In genomic region chr4:128610706-128611105, GRCm38 (mm10) we compare ENCODE assay signal across 8 mouse cellular contexts. TPM values are rescaled to one million over a fixed set of nuclear protein-coding genes. Genes with fewer than 3 reads are reported as not detected.
DNase-seq lines count a peak whose midpoint lies in the region; ATAC-seq lines count a peak whose summit lies in the region.

No protein-coding gene starts in this region.

- H3K27ac ChIP-seq in heart, embryonic 14.5 days (replicated peaks in 1 of 2; ENCODE audit: control insufficient read depth in 1 of 2, insufficient read depth in 1 of 2, low read depth in 2 of 2, low read length in 2 of 2): no peak overlapping the region
- H3K27ac ChIP-seq in forebrain, embryonic 15.5 days (replicated peaks): no peak overlapping the region
- H3K27ac ChIP-seq in liver, embryonic 16.5 days (ENCODE audit: low read length): no peak overlapping the region

- peaks cover 4 to 5% of the 10 kb centered on the region in 2 experiments; a peak in 3 of 4 replicates for H3K4me1 ChIP-seq in heart, embryonic 14.5 days (ENCODE audit: control insufficient read depth in 2 of 2, insufficient read depth in 2 of 2, low read length in 2 of 2)
- H3K4me1 ChIP-seq in forebrain, embryonic 15.5 days: peaks cover 24% of the 10 kb centered on the region
- H3K4me1 ChIP-seq in liver, embryonic 16.5 days (ENCODE audit: control insufficient read depth, low read depth, low read length): peaks cover 13% of the 10 kb centered on the region

- ATAC-seq in heart, embryonic 14.5 days (ENCODE audit: insufficient number of reproducible peaks, insufficient read depth, low FRiP score, low read depth): no peak
- no peak for ATAC-seq in forebrain, embryonic 15.5 days (replicated peaks)
- ATAC-seq in liver, embryonic 16.5 days (ENCODE audit: low read depth): no peak
- no peak for ATAC-seq in granulocyte monocyte progenitor cell, adult 5-6 weeks (replicated peaks; ENCODE audit: poor library complexity, severe bottlenecking)

- H3K9ac ChIP-seq in heart, embryonic 14.5 days (ENCODE audit: low read length): peak overlapping the region; percentile 47; the same call in 1 of the 2 replicates
- H3K9ac ChIP-seq in forebrain, embryonic 15.5 days (replicated peaks): no peak overlapping the region
- no peak overlapping the region; the same call in 1 of the 2 replicates for H3K9ac ChIP-seq in liver, embryonic 16.5 days (ENCODE audit: low read depth, low read length)

- peak overlapping the region; percentile 80 for H3K4me2 ChIP-seq in heart, embryonic 14.5 days (ENCODE audit: low read length)
- H3K4me2 ChIP-seq in forebrain, embryonic 15.5 days (replicated peaks): peak overlapping the region; percentile 78
- peak overlapping the region; percentile 84 for H3K4me2 ChIP-seq in liver, embryonic 16.5 days (ENCODE audit: low read depth, low read length)

- WGBS in heart, embryonic 14.5 days: 22% methylated on average over 10 of the region's 10 CpGs
- WGBS in forebrain, embryonic 15.5 days: 30% methylated on average over 10 of the region's 10 CpGs
- WGBS in liver, embryonic 16.5 days (ENCODE audit: insufficient replicate concordance): 34% methylated on average over 10 of the region's 10 CpGs

- H3K36me3 ChIP-seq in heart, embryonic 14.5 days (ENCODE audit: control insufficient read depth, insufficient read depth, low read length): no peaks in the 10 kb centered on the region
- no peaks in the 10 kb centered on the region for H3K36me3 ChIP-seq in forebrain, embryonic 15.5 days
- H3K36me3 ChIP-seq in liver, embryonic 16.5 days (ENCODE audit: control insufficient read depth, insufficient read depth): no peaks in the 10 kb centered on the region

- H3K9me3 ChIP-seq in heart, embryonic 14.5 days (ENCODE audit: control insufficient read depth, low read length): no peaks in the 10 kb centered on the region
- H3K9me3 ChIP-seq in forebrain, embryonic 15.5 days: no peaks in the 10 kb centered on the region
- no peaks in the 10 kb centered on the region for H3K9me3 ChIP-seq in liver, embryonic 16.5 days (replicated peaks; ENCODE audit: control insufficient read depth, low read length)

- DNase-seq in heart, adult 9 months (ENCODE audit: low spot score in 2 of 2): no peak
- DNase-seq in MN1 (ENCODE audit: low spot score): peak; percentile 11
- no peak for DNase-seq in natural killer cell, adult 2 months (ENCODE audit: low spot score in 2 of 2)
- no peak for DNase-seq in gastrocnemius, adult 18-20 months (ENCODE audit: low spot score)

- 0 out of 2 replicates have a peak, but pooled peaks cover 4% of the 10 kb centered on the region for H3K27me3 ChIP-seq in heart, embryonic 14.5 days (ENCODE audit: control insufficient read depth, insufficient read depth, low read length)
- H3K27me3 ChIP-seq in forebrain, embryonic 15.5 days: no peaks in the 10 kb centered on the region
- no peaks in the 10 kb centered on the region for H3K27me3 ChIP-seq in liver, embryonic 16.5 days (ENCODE audit: control insufficient read depth, insufficient read depth, low read depth, low read length)

- H3K4me3 ChIP-seq in heart, embryonic 14.5 days (ENCODE audit: control insufficient read depth in 1 of 2, insufficient read depth in 1 of 2, low read depth in 1 of 2, low read length in 2 of 2): peak overlapping the region in 1 of 2 experiments; percentile 70; a peak in 2 of 4 replicates
- peak overlapping the region; percentile 68 for H3K4me3 ChIP-seq in forebrain, embryonic 15.5 days
- H3K4me3 ChIP-seq in liver, embryonic 16.5 days (ENCODE audit: low read depth, low read length): peak overlapping the region; percentile 74

RNA-seq across cellular contexts. Expression of gene Zscan20, which starts 0.8 kb away (rescaled TPM):
- polyA plus RNA-seq in heart, embryonic 14.5 days (2014; fragmentation: Nextera tagmentation; extraction: Ambion mirVana): 2.4 and 4.4 TPM in 2 replicates
- 5.4 and 5.5 TPM in 2 replicates for polyA plus RNA-seq in forebrain, embryonic 15.5 days (2015; fragmentation: Nextera tagmentation; extraction: Ambion mirVana)
- polyA plus RNA-seq in liver, embryonic 16.5 days (2015; fragmentation: Nextera tagmentation; extraction: Ambion mirVana): 0.53 and 0.70 TPM in 2 replicates
- total RNA-seq in granulocyte monocyte progenitor cell, adult 5-6 weeks (2014; fragmentation: Nextera tagmentation): 3.0 and 11.8 TPM in 2 replicates
- 2.2 and 3.0 TPM in 2 replicates for total RNA-seq in granulocyte monocyte progenitor cell, adult 5-6 weeks (2017)
- 1 to 10 TPM; 2.2 to 3.4 TPM for total RNA-seq in gastrocnemius, adult 18-20 months (2021)

RNA-seq across cellular contexts. Expression of gene Tlr12, which starts 7.7 kb away (rescaled TPM):
- not detected in 2 replicates for polyA plus RNA-seq in heart, embryonic 14.5 days (2014; fragmentation: Nextera tagmentation; extraction: Ambion mirVana)
- 1.6 and 1.9 TPM in 2 replicates for polyA plus RNA-seq in forebrain, embryonic 15.5 days (2015; fragmentation: Nextera tagmentation; extraction: Ambion mirVana)
- 1.8 and 2.0 TPM in 2 replicates for polyA plus RNA-seq in liver, embryonic 16.5 days (2015; fragmentation: Nextera tagmentation; extraction: Ambion mirVana)
- total RNA-seq in granulocyte monocyte progenitor cell, adult 5-6 weeks (2014; fragmentation: Nextera tagmentation): 0.82 and 2.3 TPM in 2 replicates
- total RNA-seq in granulocyte monocyte progenitor cell, adult 5-6 weeks (2017): 0.13 TPM in 1 of 2 replicates, not detected in the other
- total RNA-seq in gastrocnemius, adult 18-20 months (2021): not detected

RNA-seq across cellular contexts. Expression of gene Phc2, which starts 43.8 kb away (rescaled TPM):
- polyA plus RNA-seq in heart, embryonic 14.5 days (2014; fragmentation: Nextera tagmentation; extraction: Ambion mirVana): 42.5 and 43.2 TPM in 2 replicates
- polyA plus RNA-seq in forebrain, embryonic 15.5 days (2015; fragmentation: Nextera tagmentation; extraction: Ambion mirVana): 88.3 and 102 TPM in 2 replicates
- polyA plus RNA-seq in liver, embryonic 16.5 days (2015; fragmentation: Nextera tagmentation; extraction: Ambion mirVana): 3.5 and 4.2 TPM in 2 replicates
- 33.7 and 47.2 TPM in 2 replicates for total RNA-seq in granulocyte monocyte progenitor cell, adult 5-6 weeks (2014; fragmentation: Nextera tagmentation)
- 8.7 and 17.5 TPM in 2 replicates for total RNA-seq in granulocyte monocyte progenitor cell, adult 5-6 weeks (2017)
- 10 to 100 TPM; 17.6 to 22.9 TPM for total RNA-seq in gastrocnemius, adult 18-20 months (2021)
